Mouse (Mus musculus): ENCODE measurements at regions not wholly inside any gene's neighbourhood (a gene's known extent, or its start where the extent isn't known, plus 50 kb on each side); places are given as distances from the start of the nearest gene placed in this dataset.

- Histone ChIP-seq H3K27me3 (ENCODE audit: control insufficient read depth, insufficient read depth, low read length) (no peaks in the 10 kb centered on the region), H3K27ac (ENCODE audit: control insufficient read depth, insufficient read depth, low read length) (no peak overlapping the region), H3K36me3 (ENCODE audit: control insufficient read depth, insufficient read depth, low read length) (no peaks in the 10 kb centered on the region), H3K4me3 (ENCODE audit: control insufficient read depth, insufficient read depth, low read length) (no peak overlapping the region), H3K4me1 (replicated peaks; ENCODE audit: control insufficient read depth, insufficient read depth, low read length) (no peaks in the 10 kb centered on the region)
- no peak for TF ChIP-seq POLR2A (IDR thresholded peaks at IDR 0.05; ENCODE audit: control insufficient read depth, extremely low read depth, insufficient read depth, low read length, poor library complexity)
- TF ChIP-seq CTCF (IDR thresholded peaks at IDR 0.05; ENCODE audit: borderline replicate concordance, control insufficient read depth, extremely low read depth, insufficient read depth, low read length, poor library complexity), result no peak
- 8% methylated on average over 6 of the region's 6 CpGs for WGBS
- no peak for DNase-seq
Measured at GRCm38 (mm10) chr14:103949950-103950349, 105.7 kb upstream of the Ednrb start.

- no peaks in the 10 kb centered on the region for H3K36me3 ChIP-seq (ENCODE audit: control insufficient read depth, insufficient read depth, low read length)
Measured at GRCm38 (mm10) chr14:103948026-103948777, 104.0 kb upstream of the Ednrb start.

GRCm38 (mm10) chr14:103945753-103946152 is 101.6 kb upstream of the Ednrb start:
- Histone ChIP-seq H3K27me3 (ENCODE audit: control insufficient read depth, insufficient read depth, low read length) (no peaks in the 10 kb centered on the region), H3K36me3 (ENCODE audit: control insufficient read depth, insufficient read depth, low read length) (no peaks in the 10 kb centered on the region), H3K4me1 (replicated peaks; ENCODE audit: control insufficient read depth, insufficient read depth, low read length) (no peaks in the 10 kb centered on the region), H3K27ac (ENCODE audit: control insufficient read depth, insufficient read depth, low read length) (no peak overlapping the region), H3K4me3 (ENCODE audit: control insufficient read depth, insufficient read depth, low read length) (no peak overlapping the region)
- 20% methylated on average over 1 of the region's 1 CpGs for WGBS
- TF ChIP-seq CTCF (IDR thresholded peaks at IDR 0.05; ENCODE audit: borderline replicate concordance, control insufficient read depth, extremely low read depth, insufficient read depth, low read length, poor library complexity), result no peak
- TF ChIP-seq POLR2A (IDR thresholded peaks at IDR 0.05; ENCODE audit: control insufficient read depth, extremely low read depth, insufficient read depth, low read length, poor library complexity), result no peak
- no peak for DNase-seq

More at GRCm38 (mm10) chr14:103948026-103948777, 104.0 kb upstream of the Ednrb start:
- Histone ChIP-seq H3K4me3 (ENCODE audit: control insufficient read depth, insufficient read depth, low read length) (no peak overlapping the region), H3K27ac (ENCODE audit: control insufficient read depth, insufficient read depth, low read length) (no peak overlapping the region), H3K4me1 (replicated peaks; ENCODE audit: control insufficient read depth, insufficient read depth, low read length) (no peaks in the 10 kb centered on the region), H3K27me3 (ENCODE audit: control insufficient read depth, insufficient read depth, low read length) (no peaks in the 10 kb centered on the region)
- no peak for DNase-seq
- 89% methylated on average over 3 of the region's 3 CpGs for WGBS
- no peak for TF ChIP-seq POLR2A (IDR thresholded peaks at IDR 0.05; ENCODE audit: control insufficient read depth, extremely low read depth, insufficient read depth, low read length, poor library complexity)
- TF ChIP-seq CTCF (IDR thresholded peaks at IDR 0.05; ENCODE audit: borderline replicate concordance, control insufficient read depth, extremely low read depth, insufficient read depth, low read length, poor library complexity), result no peak

- Histone ChIP-seq H3K4me3 (ENCODE audit: control insufficient read depth, insufficient read depth, low read length) (no peak overlapping the region), H3K36me3 (ENCODE audit: control insufficient read depth, insufficient read depth, low read length) (no peaks in the 10 kb centered on the region), H3K27me3 (ENCODE audit: control insufficient read depth, insufficient read depth, low read length) (no peaks in the 10 kb centered on the region), H3K4me1 (replicated peaks; ENCODE audit: control insufficient read depth, insufficient read depth, low read length) (no peaks in the 10 kb centered on the region), H3K27ac (ENCODE audit: control insufficient read depth, insufficient read depth, low read length) (no peak overlapping the region)
- DNase-seq, result no peak
- TF ChIP-seq CTCF (IDR thresholded peaks at IDR 0.05; ENCODE audit: borderline replicate concordance, control insufficient read depth, extremely low read depth, insufficient read depth, low read length, poor library complexity), result no peak
- TF ChIP-seq POLR2A (IDR thresholded peaks at IDR 0.05; ENCODE audit: control insufficient read depth, extremely low read depth, insufficient read depth, low read length, poor library complexity), result no peak
- 70% methylated on average over 3 of the region's 3 CpGs for WGBS
Measured at GRCm38 (mm10) chr14:103939867-103940266, 95.7 kb upstream of the Ednrb start.

- Histone ChIP-seq H3K4me1 (replicated peaks; ENCODE audit: control insufficient read depth, insufficient read depth, low read length) (no peaks in the 10 kb centered on the region), H3K4me3 (ENCODE audit: control insufficient read depth, insufficient read depth, low read length) (no peak overlapping the region), H3K27ac (ENCODE audit: control insufficient read depth, insufficient read depth, low read length) (no peak overlapping the region), H3K36me3 (ENCODE audit: control insufficient read depth, insufficient read depth, low read length) (no peaks in the 10 kb centered on the region), H3K27me3 (ENCODE audit: control insufficient read depth, insufficient read depth, low read length) (no peaks in the 10 kb centered on the region)
- 50% methylated on average over 5 of the region's 5 CpGs for whole genome bisulfite sequencing
- no peak for TF ChIP-seq CTCF (IDR thresholded peaks at IDR 0.05; ENCODE audit: borderline replicate concordance, control insufficient read depth, extremely low read depth, insufficient read depth, low read length, poor library complexity)
- TF ChIP-seq POLR2A (IDR thresholded peaks at IDR 0.05; ENCODE audit: control insufficient read depth, extremely low read depth, insufficient read depth, low read length, poor library complexity), result no peak
- no peak for DNase-seq
Measured at GRCm38 (mm10) chr14:103938937-103939336, 94.7 kb upstream of the Ednrb start.

- H3K4me1 ChIP-seq (replicated peaks; ENCODE audit: control insufficient read depth, insufficient read depth, low read length), result no peaks in the 10 kb centered on the region
- H3K36me3 ChIP-seq (ENCODE audit: control insufficient read depth, insufficient read depth, low read length), result no peaks in the 10 kb centered on the region
- no peak for TF ChIP-seq CTCF (IDR thresholded peaks at IDR 0.05; ENCODE audit: borderline replicate concordance, control insufficient read depth, extremely low read depth, insufficient read depth, low read length, poor library complexity)
- TF ChIP-seq POLR2A (IDR thresholded peaks at IDR 0.05; ENCODE audit: control insufficient read depth, extremely low read depth, insufficient read depth, low read length, poor library complexity), result no peak
- no peaks in the 10 kb centered on the region for H3K27me3 ChIP-seq (ENCODE audit: control insufficient read depth, insufficient read depth, low read length)
- WGBS, result 93% methylated on average over 9 of the region's 9 CpGs
- no peak overlapping the region for H3K27ac ChIP-seq (ENCODE audit: control insufficient read depth, insufficient read depth, low read length)
- DNase-seq, result no peak
- H3K4me3 ChIP-seq (ENCODE audit: control insufficient read depth, insufficient read depth, low read length), result no peak overlapping the region
Measured at GRCm38 (mm10) chr14:103938201-103938600, 94.0 kb upstream of the Ednrb start.
